Mouse (Mus musculus): ENCODE measurements around the gene AC124108.1.

GRCm38 (mm10) chr1:132155737-132156136 lies 35.5 kb upstream of the AC124108.1 start:
- TF ChIP-seq CTCF (conservative IDR thresholded peaks at IDR 0.05 in 1 of 2, IDR thresholded peaks at IDR 0.05 in 1 of 2; ENCODE audit: low read depth in 2 of 2, low read length in 2 of 2) (peak; percentile 84 to 98), ETS1 (conservative IDR thresholded peaks at IDR 0.05; ENCODE audit: low read depth, low read length) (no peak; the same call in 1 of the 2 replicates), UBTF (IDR thresholded peaks at IDR 0.05; ENCODE audit: low read depth, low read length) (no peak), POLR2AphosphoS2 (IDR thresholded peaks at IDR 0.05; ENCODE audit: low read depth, low read length) (no peak), MXI1 (IDR thresholded peaks at IDR 0.05; ENCODE audit: low read depth, low read length) (no peak)
